Mouse (Mus musculus) CH12.LX (cell line): ENCODE measurements around the gene Oit1. TPM values are rescaled to one million over a fixed set of nuclear protein-coding genes. Genes with fewer than 3 reads are reported as not detected.

Experiments used
- DNase-seq: peaks from one replicate; pipeline ENCODE4 v3.0.0-alpha.2; 2013; ENCODE audit errors: extremely low read depth
- H3K27ac ChIP-seq: 2 replicates; pipeline ENCODE4 v1.5.1; 2012; ENCODE audit warnings: low read depth, mild to moderate bottlenecking, control low read depth, moderate library complexity; ENCODE audit not compliant: insufficient read depth
- H3K27me3 ChIP-seq: replicated peaks from 2 replicates; pipeline ENCODE3; 2012; ENCODE audit warnings: inconsistent platforms
- H3K36me3 ChIP-seq, 2 experiments: replicated peaks in 1 of 2; 2 replicates each; pipeline versions ENCODE3 to v1.6.1; 2012; ENCODE audit warnings: inconsistent platforms in 1 of 2, low read length in 1 of 2, mild to moderate bottlenecking in 1 of 2, mixed read lengths in 1 of 2, moderate library complexity in 1 of 2; ENCODE audit not compliant: control insufficient read depth in 1 of 2, insufficient read depth in 1 of 2
- H3K4me1 ChIP-seq, 2 experiments: 2 replicates each; pipeline ENCODE4 v1.6.1; 2012; ENCODE audit warnings: inconsistent platforms in 1 of 2, moderate library complexity in 1 of 2; ENCODE audit not compliant: insufficient read depth in 2 of 2, control insufficient read depth in 1 of 2
- H3K4me2 ChIP-seq: 2 replicates; pipeline ENCODE4 v1.6.1; 2012; ENCODE audit warnings: low read depth, mild to moderate bottlenecking, control low read depth; ENCODE audit not compliant: poor library complexity, insufficient read depth, severe bottlenecking
- H3K4me3 ChIP-seq, 3 experiments: fragments of 150-350 bp in 1 of 3; sonication (generic) in 1 of 3; replicated peaks in 1 of 3; 2 replicates each; pipeline versions ENCODE3 to v1.5.1; 2011 to 2012; ENCODE audit warnings: low read depth in 2 of 3, low read length in 2 of 3, mild to moderate bottlenecking in 2 of 3, moderate library complexity in 2 of 3, control low read depth in 1 of 3, improper control_type of control experiment in 1 of 3, inconsistent platforms in 1 of 3, mixed read lengths in 1 of 3; ENCODE audit not compliant: poor library complexity in 1 of 3
- H3K79me2 ChIP-seq: replicated peaks from 2 replicates; pipeline ENCODE4 v1.6.1; 2012; ENCODE audit warnings: mild to moderate bottlenecking, moderate library complexity; ENCODE audit not compliant: control insufficient read depth, poor library complexity, insufficient read depth, severe bottlenecking; ENCODE audit errors: extremely low read depth
- H3K9ac ChIP-seq: 2 replicates; pipeline ENCODE4 v1.6.1; 2012; ENCODE audit warnings: low read depth, mild to moderate bottlenecking, control low read depth, moderate library complexity; ENCODE audit not compliant: insufficient read depth
- H3K9me3 ChIP-seq: replicated peaks from 2 replicates; pipeline ENCODE3; 2012; ENCODE audit warnings: low read length, inconsistent platforms, mixed read lengths
- CHD1 ChIP-seq: IDR thresholded peaks from 2 replicates; pipeline ENCODE4 v1.6.1; 2012; ENCODE audit warnings: low read depth, low read length, improper control_type of control experiment, inconsistent platforms
- CHD2 ChIP-seq: IDR thresholded peaks from 2 replicates; pipeline ENCODE4 v1.6.1; 2011; ENCODE audit warnings: low read length, improper control_type of control experiment
- CTCF ChIP-seq, 2 experiments: IDR thresholded peaks in 1 of 2; conservative IDR thresholded peaks in 1 of 2; 2 replicates each; pipeline ENCODE4 v1.5.1; 2011 to 2012; ENCODE audit warnings: low read depth in 2 of 2, low read length in 2 of 2, improper control_type of control experiment in 1 of 2, inconsistent platforms in 1 of 2, mild to moderate bottlenecking in 1 of 2, moderate library complexity in 1 of 2
- E2F4 ChIP-seq: IDR thresholded peaks from 2 replicates; pipeline ENCODE4 v1.6.1; 2011; ENCODE audit warnings: low read depth, low read length, improper control_type of control experiment; ENCODE audit not compliant: insufficient replicate concordance
- EP300 ChIP-seq: IDR thresholded peaks from 2 replicates; pipeline ENCODE4 v1.6.1; 2011; ENCODE audit warnings: low read length, improper control_type of control experiment
- GABPA ChIP-seq: IDR thresholded peaks from 2 replicates; pipeline ENCODE4 v1.6.1; 2012; ENCODE audit warnings: low read depth, low read length, improper control_type of control experiment, inconsistent platforms; ENCODE audit not compliant: insufficient replicate concordance
- HCFC1 ChIP-seq: IDR thresholded peaks from 2 replicates; pipeline ENCODE4 v1.6.1; 2012; ENCODE audit warnings: low read depth, mild to moderate bottlenecking, inconsistent platforms, low read length, improper control_type of control experiment
- JUN ChIP-seq: IDR thresholded peaks from 2 replicates; pipeline ENCODE4 v1.6.1; 2011; ENCODE audit warnings: low read depth, mild to moderate bottlenecking, low read length, improper control_type of control experiment, moderate library complexity; ENCODE audit not compliant: insufficient read depth
- JUND ChIP-seq: conservative IDR thresholded peaks from 2 replicates; pipeline ENCODE4 v1.6.1; 2011; ENCODE audit warnings: low read depth, low read length, improper control_type of control experiment
- KAT2A ChIP-seq: IDR thresholded peaks from 2 replicates; pipeline ENCODE4 v1.6.1; 2012; ENCODE audit warnings: low read length, improper control_type of control experiment, inconsistent platforms; ENCODE audit not compliant: insufficient replicate concordance
- MAZ ChIP-seq: IDR thresholded peaks from 2 replicates; pipeline ENCODE4 v1.6.1; 2012; ENCODE audit warnings: low read depth, mild to moderate bottlenecking, inconsistent platforms, low read length, improper control_type of control experiment, moderate library complexity
- MEF2A ChIP-seq: IDR thresholded peaks from 2 replicates; pipeline ENCODE4 v1.6.1; 2014; ENCODE audit warnings: low read depth, mild to moderate bottlenecking, inconsistent platforms, low read length, improper control_type of control experiment, borderline replicate concordance
- MXI1 ChIP-seq: IDR thresholded peaks from 2 replicates; pipeline ENCODE4 v1.6.1; 2011; ENCODE audit warnings: mild to moderate bottlenecking, low read depth, low read length, improper control_type of control experiment
- NELFE ChIP-seq: IDR thresholded peaks from 2 replicates; pipeline ENCODE4 v1.6.1; 2011; ENCODE audit warnings: low read depth, low read length, improper control_type of control experiment
- PAX5 ChIP-seq: IDR thresholded peaks from 2 replicates; pipeline ENCODE4 v1.6.1; 2012; ENCODE audit warnings: low read length, inconsistent platforms, mixed read lengths
- POLR2A ChIP-seq: IDR thresholded peaks from 2 replicates; pipeline ENCODE4 v1.6.1; 2011; ENCODE audit warnings: low read depth, mild to moderate bottlenecking, improper control_type of control experiment, low read length
- SIN3A ChIP-seq: IDR thresholded peaks from 2 replicates; pipeline ENCODE4 v1.6.1; 2012; ENCODE audit warnings: low read length, improper control_type of control experiment, inconsistent platforms
- SMC3 ChIP-seq: IDR thresholded peaks from 2 replicates; pipeline ENCODE4 v1.6.1; 2011; ENCODE audit warnings: low read depth, low read length, improper control_type of control experiment
- TBP ChIP-seq: conservative IDR thresholded peaks from 2 replicates; pipeline ENCODE4 v1.6.1; 2011; ENCODE audit warnings: low read depth, low read length, improper control_type of control experiment
- TCF12 ChIP-seq: IDR thresholded peaks from 2 replicates; pipeline ENCODE4 v1.6.1; 2014; ENCODE audit warnings: low read depth, mild to moderate bottlenecking, inconsistent platforms, low read length, improper control_type of control experiment
- ZC3H11A ChIP-seq: IDR thresholded peaks from 2 replicates; pipeline ENCODE4 v1.6.1; 2012; ENCODE audit warnings: low read depth, mild to moderate bottlenecking, inconsistent platforms, low read length, improper control_type of control experiment
- ZMIZ1 ChIP-seq: IDR thresholded peaks from 2 replicates; pipeline ENCODE4 v1.6.1; 2012; ENCODE audit warnings: low read depth, mild to moderate bottlenecking, inconsistent platforms, low read length, improper control_type of control experiment
- dilution Hi-C: fragments of 300-500 bp; cut with MboI; formaldehyde crosslinking; loops from 2 replicates; pipeline ENCODE4 v1.14.3; 2020; ENCODE audit warnings: low sequenced_read_pairs; ENCODE audit not compliant: extremely low pct_unique_long_range_greater_than_20kb, extremely low pct_ligation_motif_present
- in situ Hi-C: fragments of 300-500 bp; cut with MboI; formaldehyde crosslinking; loops from 3 replicates; pipeline ENCODE4 v1.14.3; 2019; ENCODE audit warnings: low sequenced_read_pairs, low pct_ligation_motif_present, low pct_unique_long_range_greater_than_20kb, mixed read lengths
- polyA plus RNA-seq: library from polyadenylated mRNA; unstranded; fragments of >175 nt; gene quantifications from 2 replicates; pipeline ENCODE4 v1.2.1, GENCODE M21; 2012; ENCODE audit warnings: low read depth; ENCODE audit not compliant: insufficient read length
- total RNA-seq, 2 experiments: library from RNA; depleted of rRNA; stranded (reverse); fragments of 300-350 nt in 1 of 2; fragments of >200 nt in 1 of 2; gene quantifications; 2 replicates each; pipeline ENCODE4 v1.2.3; 2012 to 2014

Gene Oit1
- total and polyA plus RNA-seq, 3 experiments: not detected

GRCm38 (mm10) chr14:8367121-8367520, 11.4 kb downstream of the Oit1 start:
- H3K9me3 ChIP-seq: no peaks in the 10 kb centered on the region
- no peak overlapping the region for H3K9ac ChIP-seq
- dilution Hi-C loops: no loop called here
- H3K4me3 ChIP-seq: no peak overlapping the region
- TF ChIP-seq EP300: no peak
- no peak for TF ChIP-seq CHD2
- no peak for TF ChIP-seq TBP
- no peak for TF ChIP-seq CTCF (conservative IDR thresholded peaks at IDR 0.05 in 1 of 2, IDR thresholded peaks at IDR 0.05 in 1 of 2; ENCODE audit: low read depth in 2 of 2, low read length in 2 of 2)
- no peak for TF ChIP-seq MXI1
- TF ChIP-seq JUND: no peak
- TF ChIP-seq ZMIZ1: no peak
- no peak for TF ChIP-seq E2F4
- H3K4me1 ChIP-seq: peaks cover 0 to 6% of the 10 kb centered on the region in 2 experiments; a peak in 2 of 4 replicates
- no peaks in the 10 kb centered on the region for H3K79me2 ChIP-seq
- in situ Hi-C loops: loop anchor here (25.0 kb wide), 2 partner anchors 95 to 220 kb away; no protein-coding TSS in a partner anchor
- no peaks in the 10 kb centered on the region for H3K36me3 ChIP-seq
- no peak overlapping the region for H3K4me2 ChIP-seq
- H3K27ac ChIP-seq: no peak overlapping the region
- DNase-seq: no peak
- no peaks in the 10 kb centered on the region for H3K27me3 ChIP-seq

GRCm38 (mm10) chr14:8365833-8366232, 12.7 kb downstream of the Oit1 start:
- no peak overlapping the region for H3K27ac ChIP-seq
- no peaks in the 10 kb centered on the region for H3K27me3 ChIP-seq
- dilution Hi-C loops: no loop called here
- no peaks in the 10 kb centered on the region for H3K79me2 ChIP-seq
- peaks cover 0 to 12% of the 10 kb centered on the region in 2 experiments; a peak in 2 of 4 replicates for H3K4me1 ChIP-seq
- no peak overlapping the region for H3K4me3 ChIP-seq
- TF ChIP-seq JUND: no peak
- no peak for TF ChIP-seq ZC3H11A
- TF ChIP-seq NELFE: no peak
- TF ChIP-seq JUN: no peak
- TF ChIP-seq TCF12: no peak
- TF ChIP-seq KAT2A: no peak
- TF ChIP-seq SMC3: no peak
- no peak for TF ChIP-seq SIN3A
- TF ChIP-seq GABPA: no peak
- TF ChIP-seq MEF2A: no peak
- TF ChIP-seq TBP: no peak
- TF ChIP-seq CHD1: no peak
- no peak for TF ChIP-seq HCFC1
- TF ChIP-seq POLR2A: no peak
- no peak for TF ChIP-seq ZMIZ1
- TF ChIP-seq MAZ: no peak
- no peak for TF ChIP-seq PAX5
- no peak overlapping the region for H3K9ac ChIP-seq
- H3K36me3 ChIP-seq: no peaks in the 10 kb centered on the region
- DNase-seq: no peak
- in situ Hi-C loops: loop anchor here (25.0 kb wide), 2 partner anchors 96 to 221 kb away; no protein-coding TSS in a partner anchor
- no peak overlapping the region for H3K4me2 ChIP-seq
- no peaks in the 10 kb centered on the region for H3K9me3 ChIP-seq
